Mouse (Mus musculus): ENCODE results near the gene Prl8a2. TPM values are rescaled to one million over a fixed set of nuclear protein-coding genes. Genes with fewer than 3 reads are reported as not detected.

The Prl8a2 gene
- not detected in 2 replicates for polyA plus RNA-seq (2015; fragmentation: Nextera tagmentation; extraction: Ambion mirVana)

GRCm38 (mm10) chr13:27345373-27345772 is at the start of gene Prl8a2:
Gene Prl8a2, plus strand, starts transcription at chr13:27345673.
- WGBS = 71% methylated on average over 2 of the region's 2 CpGs
- Histone ChIP-seq H3K27ac (ENCODE audit: low read length) (no peak within 1 kb of the TSS), H3K9ac (ENCODE audit: low read length) (no peak within 1 kb of the TSS), H3K4me1 (ENCODE audit: control insufficient read depth, insufficient read depth, low read length) (no peaks in the 10 kb centered on the region), H3K4me2 (ENCODE audit: low read depth, low read length) (no peak within 1 kb of the TSS), H3K36me3 (ENCODE audit: control insufficient read depth, insufficient read depth, low read length) (no peaks in the 10 kb centered on the region), H3K4me3 (replicated peaks; ENCODE audit: low read length) (no peak within 1 kb of the TSS), H3K27me3 (ENCODE audit: control insufficient read depth, insufficient read depth, low read length) (no peaks in the 10 kb centered on the region), H3K9me3 (replicated peaks; ENCODE audit: control insufficient read depth, low read length) (no peaks in the 10 kb centered on the region)
- no peak for ATAC-seq (ENCODE audit: insufficient read depth, low FRiP score)

- ATAC-seq (ENCODE audit: insufficient read depth, low FRiP score) = no peak; the same call in 1 of the 2 replicates
- H3K9ac ChIP-seq (ENCODE audit: low read length) = no peak within 1 kb of the TSS
Observed at GRCm38 (mm10) chr13:27312334-27313225, 32.9 kb upstream of the Prl8a2 start, which contains the start of gene Prl6a1. Gene Prl6a1, plus strand, starts transcription at chr13:27312627.

GRCm38 (mm10) chr13:27334989-27335388 is 10.5 kb upstream of the Prl8a2 start:
- WGBS = 71% methylated on average over 1 of the region's 1 CpGs
- H3K9ac ChIP-seq (ENCODE audit: low read length) = no peak overlapping the region

More at GRCm38 (mm10) chr13:27312334-27313225, 32.9 kb upstream of the Prl8a2 start, which contains the start of gene Prl6a1:
- no peak within 1 kb of the TSS for H3K4me3 ChIP-seq (replicated peaks; ENCODE audit: low read length)
- no peak within 1 kb of the TSS for H3K27ac ChIP-seq (ENCODE audit: low read length)
- no peaks in the 10 kb centered on the region for H3K27me3 ChIP-seq (ENCODE audit: control insufficient read depth, insufficient read depth, low read length)
- 66% methylated on average over 7 of the region's 7 CpGs for WGBS
- no peak within 1 kb of the TSS for H3K4me2 ChIP-seq (ENCODE audit: low read depth, low read length)
- no peaks in the 10 kb centered on the region for H3K9me3 ChIP-seq (replicated peaks; ENCODE audit: control insufficient read depth, low read length)
- H3K4me1 ChIP-seq (ENCODE audit: control insufficient read depth, insufficient read depth, low read length) = no peaks in the 10 kb centered on the region
- no peaks in the 10 kb centered on the region for H3K36me3 ChIP-seq (ENCODE audit: control insufficient read depth, insufficient read depth, low read length)

GRCm38 (mm10) chr13:27342733-27343275 is 2.7 kb upstream of the Prl8a2 start:
- Histone ChIP-seq H3K9me3 (replicated peaks; ENCODE audit: control insufficient read depth, low read length) (no peaks in the 10 kb centered on the region), H3K9ac (ENCODE audit: low read length) (no peak overlapping the region), H3K27me3 (ENCODE audit: control insufficient read depth, insufficient read depth, low read length) (no peaks in the 10 kb centered on the region), H3K4me2 (ENCODE audit: low read depth, low read length) (no peak overlapping the region), H3K4me1 (ENCODE audit: control insufficient read depth, insufficient read depth, low read length) (no peaks in the 10 kb centered on the region), H3K27ac (ENCODE audit: low read length) (no peak overlapping the region), H3K36me3 (ENCODE audit: control insufficient read depth, insufficient read depth, low read length) (no peaks in the 10 kb centered on the region), H3K4me3 (replicated peaks; ENCODE audit: low read length) (no peak overlapping the region)
- WGBS = 44% methylated on average over 3 of the region's 3 CpGs
- peak; percentile 44 for ATAC-seq (ENCODE audit: insufficient read depth, low FRiP score)

More at GRCm38 (mm10) chr13:27334989-27335388, 10.5 kb upstream of the Prl8a2 start:
- Histone ChIP-seq H3K4me1 (ENCODE audit: control insufficient read depth, insufficient read depth, low read length) (no peaks in the 10 kb centered on the region), H3K27me3 (ENCODE audit: control insufficient read depth, insufficient read depth, low read length) (no peaks in the 10 kb centered on the region), H3K4me2 (ENCODE audit: low read depth, low read length) (no peak overlapping the region), H3K4me3 (replicated peaks; ENCODE audit: low read length) (no peak overlapping the region), H3K36me3 (ENCODE audit: control insufficient read depth, insufficient read depth, low read length) (no peaks in the 10 kb centered on the region), H3K27ac (ENCODE audit: low read length) (no peak overlapping the region), H3K9me3 (replicated peaks; ENCODE audit: control insufficient read depth, low read length) (no peaks in the 10 kb centered on the region)
- ATAC-seq (ENCODE audit: insufficient read depth, low FRiP score) = no peak

- 68% methylated on average over 6 of the region's 6 CpGs for WGBS
- ATAC-seq (ENCODE audit: insufficient read depth, low FRiP score) = no peak
- Histone ChIP-seq H3K4me2 (ENCODE audit: low read depth, low read length) (no peak within 1 kb of the TSS), H3K4me1 (ENCODE audit: control insufficient read depth, insufficient read depth, low read length) (no peaks in the 10 kb centered on the region), H3K27me3 (ENCODE audit: control insufficient read depth, insufficient read depth, low read length) (no peaks in the 10 kb centered on the region), H3K9me3 (replicated peaks; ENCODE audit: control insufficient read depth, low read length) (no peaks in the 10 kb centered on the region), H3K36me3 (ENCODE audit: control insufficient read depth, insufficient read depth, low read length) (no peaks in the 10 kb centered on the region), H3K27ac (ENCODE audit: low read length) (no peak within 1 kb of the TSS), H3K4me3 (replicated peaks; ENCODE audit: low read length) (no peak within 1 kb of the TSS), H3K9ac (ENCODE audit: low read length) (no peak within 1 kb of the TSS)
Observed at GRCm38 (mm10) chr13:27390746-27391145, 45.3 kb downstream of the Prl8a2 start, which contains the start of gene Prl2b1. Gene Prl2b1, minus strand, starts transcription at chr13:27390846.

- ATAC-seq (ENCODE audit: insufficient read depth, low FRiP score) = no peak
- WGBS = 93% methylated on average over 7 of the region's 7 CpGs
Observed at GRCm38 (mm10) chr13:27399061-27399724, 53.7 kb downstream of the Prl8a2 start.

More at GRCm38 (mm10) chr13:27399061-27399724, 53.7 kb downstream of the Prl8a2 start:
- Histone ChIP-seq H3K4me3 (replicated peaks; ENCODE audit: low read length) (no peak overlapping the region), H3K36me3 (ENCODE audit: control insufficient read depth, insufficient read depth, low read length) (no peaks in the 10 kb centered on the region), H3K9ac (ENCODE audit: low read length) (no peak overlapping the region), H3K4me2 (ENCODE audit: low read depth, low read length) (no peak overlapping the region), H3K27ac (ENCODE audit: low read length) (no peak overlapping the region), H3K9me3 (replicated peaks; ENCODE audit: control insufficient read depth, low read length) (no peaks in the 10 kb centered on the region), H3K4me1 (ENCODE audit: control insufficient read depth, insufficient read depth, low read length) (no peaks in the 10 kb centered on the region), H3K27me3 (ENCODE audit: control insufficient read depth, insufficient read depth, low read length) (no peaks in the 10 kb centered on the region)

Other genes with a start within 250 kb of the Prl8a2 start
- gene Prl3d2, start 224.0 kb upstream of the Prl8a2 start, polyA plus RNA-seq (2015; fragmentation: Nextera tagmentation; extraction: Ambion mirVana) = not detected in 2 replicates
- gene Prl3d3, start 188.9 kb upstream of the Prl8a2 start, polyA plus RNA-seq (2015; fragmentation: Nextera tagmentation; extraction: Ambion mirVana) = not detected in 2 replicates
- not detected in 2 replicates for gene Prl3c1, start 149.0 kb upstream of the Prl8a2 start, polyA plus RNA-seq (2015; fragmentation: Nextera tagmentation; extraction: Ambion mirVana)
- not detected in 2 replicates for gene Prl3b1, start 103.8 kb upstream of the Prl8a2 start, polyA plus RNA-seq (2015; fragmentation: Nextera tagmentation; extraction: Ambion mirVana)
- gene Prl3a1, start 86.2 kb upstream of the Prl8a2 start, polyA plus RNA-seq (2015; fragmentation: Nextera tagmentation; extraction: Ambion mirVana) = not detected in 2 replicates
- gene Prl6a1, start 33.0 kb upstream of the Prl8a2 start, polyA plus RNA-seq (2015; fragmentation: Nextera tagmentation; extraction: Ambion mirVana) = not detected in 2 replicates
- gene Prl2b1, start 45.2 kb downstream of the Prl8a2 start, polyA plus RNA-seq (2015; fragmentation: Nextera tagmentation; extraction: Ambion mirVana) = not detected in 2 replicates
- not detected in 2 replicates for gene Prl8a6, start 93.0 kb downstream of the Prl8a2 start, polyA plus RNA-seq (2015; fragmentation: Nextera tagmentation; extraction: Ambion mirVana)
- not detected in 2 replicates for gene Prl8a8, start 167.5 kb downstream of the Prl8a2 start, polyA plus RNA-seq (2015; fragmentation: Nextera tagmentation; extraction: Ambion mirVana)
- not detected in 2 replicates for gene Prl8a9, start 218.9 kb downstream of the Prl8a2 start, polyA plus RNA-seq (2015; fragmentation: Nextera tagmentation; extraction: Ambion mirVana)
- gene Prl8a1, start 236.5 kb downstream of the Prl8a2 start, polyA plus RNA-seq (2015; fragmentation: Nextera tagmentation; extraction: Ambion mirVana) = not detected in 2 replicates

Measured in stomach, embryonic 16.5 days (tissue).